Mouse (Mus musculus) urinary bladder, postnatal 0 days (tissue): ENCODE measurements around the gene Zcchc13. TPM values are rescaled to one million over a fixed set of nuclear protein-coding genes. Genes with fewer than 3 reads are reported as not detected.

Source experiments
- polyA plus RNA-seq: library from polyadenylated mRNA; unstranded; fragments of >200 nt; fragmentation: Nextera tagmentation; extraction: Ambion mirVana; gene quantifications from 2 replicates; pipeline ENCODE4 v1.2.1, GENCODE M21; 2015

The Zcchc13 gene
- polyA plus RNA-seq = not detected in 2 replicates

GRCm38 (mm10) chrX:103630303-103630702, at the start of gene Zcchc13:
Zcchc13 (plus strand) TSS chrX:103630586.

Other genes with a start within 250 kb of the Zcchc13 start
- gene Tsx, start 216.1 kb upstream of the Zcchc13 start, polyA plus RNA-seq = 0.16 TPM in 1 of 2 replicates, not detected in the other
- gene Gm26992, start 208.6 kb upstream of the Zcchc13 start, polyA plus RNA-seq = not detected in 2 replicates
- gene Slc16a2, start 191.4 kb downstream of the Zcchc13 start, polyA plus RNA-seq = 9.4 and 10.6 TPM in 2 replicates